Mouse (Mus musculus): ENCODE results near the gene Fgd6.

DNA sequence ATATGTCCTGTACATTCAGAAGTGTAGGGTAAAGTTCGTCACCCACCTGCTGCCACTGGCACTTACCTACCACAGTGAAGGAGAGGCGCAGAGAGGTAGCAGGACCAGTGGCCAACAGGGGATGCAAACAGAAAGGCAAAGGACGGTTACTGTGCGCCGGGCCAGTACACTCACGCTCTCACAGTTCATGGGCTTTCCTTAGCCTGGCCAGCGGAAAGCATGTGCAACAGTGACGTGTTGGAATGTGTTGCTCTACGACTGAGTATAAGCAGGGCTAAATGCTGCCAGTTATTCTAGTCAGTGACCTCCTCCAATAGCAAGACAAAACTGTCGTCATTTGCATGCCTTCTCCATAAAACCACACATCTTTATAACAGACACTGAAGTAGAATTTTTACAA lies 41.7 kb upstream of the Fgd6 start:
- no peak for TF ChIP-seq CTCF (IDR thresholded peaks at IDR 0.05; ENCODE audit: extremely low read depth, insufficient read length, insufficient replicate concordance, low read depth, low read length)
- no peak for TF ChIP-seq POLR2A (IDR thresholded peaks at IDR 0.05; ENCODE audit: low read depth, low read length)
